Mouse (Mus musculus) cortical plate, adult 2 months (tissue): Measurements from ENCODE around the gene Adora1.

Experiments
- CTCF ChIP-seq: fragments of 200-500 bp; IDR thresholded peaks from 2 replicates; pipeline ENCODE4 v1.5.1; 2011; ENCODE audit warnings: mild to moderate bottlenecking, control low read depth, low read length; ENCODE audit not compliant: insufficient read depth; ENCODE audit errors: extremely low read depth
- POLR2A ChIP-seq: fragments of 200-500 bp; IDR thresholded peaks from 2 replicates; pipeline ENCODE4 v1.6.1; 2011; ENCODE audit warnings: mild to moderate bottlenecking, low read length, control low read depth; ENCODE audit not compliant: insufficient read depth; ENCODE audit errors: extremely low read depth

- TF ChIP-seq POLR2A (no peak), CTCF (no peak)
These were observed 12.8 kb downstream of the Adora1 start for GRCm38 (mm10) chr1:134222122-134223055.
